Mouse (Mus musculus): ENCODE measurements around the gene Mixl1. TPM values are rescaled to one million over a fixed set of nuclear protein-coding genes. Genes with fewer than 3 reads are reported as not detected.

Gene Mixl1
- polyA plus RNA-seq (2017; shearing (Covaris generic)) = 0.20 TPM

DNA sequence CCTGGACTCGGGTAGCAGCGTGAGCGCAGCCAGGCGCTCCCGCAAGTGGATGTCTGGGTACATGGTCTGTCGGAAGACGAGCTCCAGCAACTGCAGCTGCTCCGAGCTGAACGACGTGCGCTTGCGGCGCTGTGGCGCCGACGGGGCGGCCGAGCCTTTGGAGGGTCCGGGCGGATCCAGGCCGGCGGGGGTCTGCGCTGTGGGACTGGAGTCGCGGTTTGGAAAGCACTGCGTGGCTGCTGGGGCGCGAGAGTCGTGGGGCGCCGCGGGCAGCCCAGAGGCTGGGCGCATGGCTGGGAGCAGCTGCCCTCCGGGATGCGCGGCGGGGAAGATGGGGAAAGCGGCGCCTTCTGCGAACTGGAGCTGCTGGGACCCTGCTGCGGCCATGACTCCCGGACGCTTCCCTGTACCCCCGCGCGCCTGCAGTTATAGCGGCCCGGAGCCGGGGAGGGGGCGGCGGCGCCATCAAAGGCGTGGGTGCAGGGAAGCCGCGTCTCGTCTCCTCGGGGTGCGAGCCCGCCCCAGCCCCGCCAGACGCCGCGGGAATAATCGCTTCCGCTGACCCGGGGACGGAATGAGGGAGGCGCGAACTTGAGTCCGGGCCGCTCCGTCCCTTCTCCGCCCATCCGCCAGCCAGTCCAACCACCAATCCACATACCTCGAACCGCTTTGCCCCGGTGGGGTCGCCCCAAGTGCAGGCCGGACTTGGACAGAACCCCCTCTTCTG, at the start of gene Mixl1:
Mixl1 (minus strand) TSS at position 409 of the 727 bp plus-strand sequence.

DNA sequence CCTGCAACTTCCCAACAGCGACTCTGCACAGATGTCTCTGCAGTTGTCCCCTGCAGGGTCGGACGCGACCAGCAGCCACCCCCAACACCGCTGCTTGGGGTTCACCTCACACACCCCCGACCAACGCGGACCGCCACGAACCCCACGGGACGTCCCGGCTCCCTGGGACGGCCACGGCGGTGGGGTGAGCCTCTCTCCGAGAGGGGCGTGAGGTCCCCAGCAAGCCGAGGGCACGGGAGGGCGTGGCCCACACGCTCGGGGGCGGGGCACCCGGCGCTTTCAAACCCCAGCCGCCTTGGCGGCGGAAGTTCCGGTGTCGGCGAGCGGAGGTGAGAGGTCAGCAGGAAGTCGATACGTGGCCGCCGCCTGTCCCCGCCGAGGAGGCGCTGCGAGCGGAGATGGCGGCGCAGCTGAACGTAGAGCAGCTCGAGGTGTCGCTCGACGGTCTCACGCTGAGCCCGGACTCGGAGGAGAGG, 28.9 kb upstream of the Mixl1 start, which contains the start of gene Acbd3:
Acbd3 (plus strand) TSS at position 340 of the 476 bp plus-strand sequence.

Other genes starting within 250 kb of the Mixl1 start
- not detected for gene Stum, start 213.5 kb downstream of the Mixl1 start, polyA plus RNA-seq (2017; shearing (Covaris generic))
- gene Parp1, start 128.1 kb downstream of the Mixl1 start, polyA plus RNA-seq (2017; shearing (Covaris generic)) = 88.9 TPM
- 21.5 TPM for gene Lin9, start 55.9 kb downstream of the Mixl1 start, polyA plus RNA-seq (2017; shearing (Covaris generic))
- gene Acbd3, start 29.0 kb upstream of the Mixl1 start, polyA plus RNA-seq (2017; shearing (Covaris generic)) = 7.2 TPM
- 1,375 TPM for gene H3f3a, start 116.9 kb upstream of the Mixl1 start, polyA plus RNA-seq (2017; shearing (Covaris generic))
- 57.5 TPM for gene Sde2, start 154.1 kb upstream of the Mixl1 start, polyA plus RNA-seq (2017; shearing (Covaris generic))
- gene Lefty2, start 196.1 kb upstream of the Mixl1 start, polyA plus RNA-seq (2017; shearing (Covaris generic)) = not detected
- gene Pycr2, start 207.3 kb upstream of the Mixl1 start, polyA plus RNA-seq (2017; shearing (Covaris generic)) = 85.4 TPM
- 0.51 TPM for gene Lefty1, start 238.0 kb upstream of the Mixl1 start, polyA plus RNA-seq (2017; shearing (Covaris generic))
- 48.4 TPM for gene Tmem63a, start 245.3 kb upstream of the Mixl1 start, polyA plus RNA-seq (2017; shearing (Covaris generic))